Mouse (Mus musculus) hindbrain, embryonic 11.5 days (tissue): ENCODE results near the gene Gsk3b. TPM values are rescaled to one million over a fixed set of nuclear protein-coding genes. Genes with fewer than 3 reads are reported as not detected.

Experiments used
- ATAC-seq: fragments of 200-750 bp; cut with Nextera tagmentation; 2 replicates; pipeline ENCODE4 v1.8.0; 2017; ENCODE audit warnings: mild to moderate bottlenecking, moderate TSS enrichment, moderate library complexity; ENCODE audit not compliant: low FRiP score
- DNase-seq: peaks from one replicate; pipeline ENCODE4 v3.0.0-alpha.2; 2015; ENCODE audit warnings: low spot score
- H3K27ac ChIP-seq: fragments of 300-500 bp; sonication (generic); 2 replicates; pipeline ENCODE4 v1.5.1; 2014; ENCODE audit warnings: mild to moderate bottlenecking, low read depth, low read length
- H3K27me3 ChIP-seq: fragments of 300-500 bp; sonication (generic); 2 replicates; pipeline ENCODE4 v1.6.1; 2014; ENCODE audit warnings: mild to moderate bottlenecking, low read length, moderate library complexity, mixed read lengths; ENCODE audit not compliant: control insufficient read depth, insufficient read depth
- H3K36me3 ChIP-seq: fragments of 300-500 bp; sonication (generic); 2 replicates; pipeline ENCODE4 v1.6.1; 2014; ENCODE audit warnings: mild to moderate bottlenecking, low read length, moderate library complexity, mixed read lengths; ENCODE audit not compliant: control insufficient read depth, insufficient read depth
- H3K4me1 ChIP-seq: fragments of 300-500 bp; sonication (generic); replicated peaks from 2 replicates; pipeline ENCODE4 v1.6.1; 2014; ENCODE audit warnings: low read length, mixed read lengths; ENCODE audit not compliant: control insufficient read depth, insufficient read depth
- H3K4me2 ChIP-seq: fragments of 300-500 bp; sonication (generic); replicated peaks from 2 replicates; pipeline ENCODE4 v1.6.1; 2014; ENCODE audit warnings: mild to moderate bottlenecking, low read depth, low read length
- H3K4me3 ChIP-seq: fragments of 300-500 bp; sonication (generic); 2 replicates; pipeline ENCODE4 v1.5.1; 2014; ENCODE audit warnings: low read depth, low read length
- H3K9ac ChIP-seq: fragments of 300-500 bp; sonication (generic); 2 replicates; pipeline ENCODE4 v1.6.1; 2014; ENCODE audit warnings: low read depth, low read length
- H3K9me3 ChIP-seq: fragments of 300-500 bp; sonication (generic); 2 replicates; pipeline ENCODE4 v1.6.1; 2016; ENCODE audit warnings: low read length; ENCODE audit not compliant: control insufficient read depth
- WGBS: fragments of 180-500 bp; shearing (Covaris S2); extraction: QIAGEN DNeasy Blood & Tissue Kit; methylation state at CpG from one replicate; pipeline ENCODE4 v1.1.7; 2014; 5-methylcytosine and 5-hydroxymethylcytosine counted together
- polyA plus RNA-seq: library from polyadenylated mRNA; unstranded; fragments of >200 nt; fragmentation: Nextera tagmentation; extraction: Ambion mirVana; gene quantifications from 2 replicates; pipeline ENCODE4 v1.2.1, GENCODE M21; 2014

The Gsk3b gene
- polyA plus RNA-seq, 1 experiment from 2014 or later, result 172 TPM

DNA sequence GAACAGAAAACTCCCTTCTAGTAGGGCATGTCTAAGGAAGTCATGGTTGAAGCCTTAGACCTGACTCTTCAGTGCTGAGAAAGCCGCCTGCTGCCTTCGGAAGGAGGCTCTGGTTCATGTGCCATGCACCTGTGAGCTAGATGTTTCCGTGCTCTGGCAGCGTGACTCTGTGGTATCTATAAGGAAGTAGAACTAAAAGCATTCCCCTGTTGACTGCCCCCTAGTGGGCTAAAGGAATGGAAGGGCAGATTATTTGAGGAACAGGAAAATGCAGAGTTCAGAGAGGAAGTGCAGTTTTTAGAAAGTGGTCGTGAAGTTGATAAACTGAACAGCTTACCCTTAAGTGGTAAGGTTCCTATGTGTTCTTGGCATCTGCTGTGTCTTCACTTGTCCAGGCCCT, 150.9 kb downstream of the Gsk3b start:
- peaks cover 5% of the 10 kb centered on the region; the same call in 1 of the 2 replicates for H3K36me3 ChIP-seq
- 84% methylated on average over 5 of the region's 5 CpGs for whole genome bisulfite sequencing
- H3K27ac ChIP-seq, result no peak overlapping the region
- H3K9me3 ChIP-seq, result no peaks in the 10 kb centered on the region
- H3K27me3 ChIP-seq, result no peaks in the 10 kb centered on the region
- H3K4me3 ChIP-seq, result no peak overlapping the region
- ATAC-seq, result no peak
- no peak overlapping the region for H3K4me2 ChIP-seq
- H3K9ac ChIP-seq, result no peak overlapping the region
- H3K4me1 ChIP-seq, result no peaks in the 10 kb centered on the region
- peak; percentile 61 for DNase-seq

DNA sequence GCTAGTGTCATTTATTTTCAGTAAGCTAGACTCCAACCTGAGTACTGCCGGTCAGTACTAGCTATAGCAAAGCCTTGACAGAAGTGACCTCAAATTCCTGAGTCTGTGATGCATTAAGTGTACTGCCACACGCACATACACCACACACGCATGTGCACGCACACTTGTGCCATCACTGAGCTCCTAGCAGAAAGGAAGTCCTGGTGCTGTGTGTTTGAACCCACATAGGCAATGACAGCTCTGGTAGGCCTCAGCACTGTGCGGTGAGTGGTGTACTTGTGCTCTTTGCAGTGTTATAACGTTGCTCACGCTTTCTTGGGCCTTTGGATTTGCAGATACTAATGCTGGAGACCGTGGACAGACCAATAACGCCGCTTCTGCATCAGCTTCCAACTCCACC, 151.4 kb downstream of the Gsk3b start:
- Histone ChIP-seq H3K9ac (no peak overlapping the region), H3K4me2 (no peak overlapping the region), H3K4me1 (no peaks in the 10 kb centered on the region), H3K27ac (no peak overlapping the region), H3K36me3 (peaks cover 5% of the 10 kb centered on the region; the same call in 1 of the 2 replicates), H3K27me3 (no peaks in the 10 kb centered on the region), H3K4me3 (no peak overlapping the region), H3K9me3 (no peaks in the 10 kb centered on the region)
- ATAC-seq (no peak), DNase-seq (no peak)
- 96% methylated on average over 10 of the region's 10 CpGs for WGBS

- no peaks in the 10 kb centered on the region for H3K4me1 ChIP-seq
- ATAC-seq, result no peak
- H3K9ac ChIP-seq, result no peak overlapping the region
- no peaks in the 10 kb centered on the region for H3K9me3 ChIP-seq
- no peak overlapping the region for H3K4me3 ChIP-seq
- no peak overlapping the region for H3K27ac ChIP-seq
- no peaks in the 10 kb centered on the region for H3K27me3 ChIP-seq
- DNase-seq, result no peak
- 93% methylated on average over 6 of the region's 6 CpGs for WGBS
- no peak overlapping the region for H3K4me2 ChIP-seq
- H3K36me3 ChIP-seq, result peaks cover 5% of the 10 kb centered on the region; the same call in 1 of the 2 replicates
Measured at GRCm38 (mm10) chr16:38244111-38244510, 155.3 kb downstream of the Gsk3b start.

GRCm38 (mm10) chr16:38245379-38245778, 156.6 kb downstream of the Gsk3b start:
- Histone ChIP-seq H3K4me2 (no peak overlapping the region), H3K9me3 (no peaks in the 10 kb centered on the region), H3K4me3 (no peak overlapping the region), H3K4me1 (no peaks in the 10 kb centered on the region), H3K36me3 (peaks cover 5% of the 10 kb centered on the region; the same call in 1 of the 2 replicates), H3K9ac (no peak overlapping the region), H3K27me3 (no peaks in the 10 kb centered on the region), H3K27ac (no peak overlapping the region)
- 48% methylated on average over 2 of the region's 2 CpGs for WGBS
- no peak for ATAC-seq
- DNase-seq, result no peak

GRCm38 (mm10) chr16:38245849-38246585, 157.2 kb downstream of the Gsk3b start:
- Histone ChIP-seq H3K36me3 (peaks cover 2% of the 10 kb centered on the region; the same call in 1 of the 2 replicates), H3K4me3 (no peak overlapping the region), H3K27ac (no peak overlapping the region), H3K9ac (no peak overlapping the region), H3K9me3 (no peaks in the 10 kb centered on the region), H3K4me1 (no peaks in the 10 kb centered on the region), H3K27me3 (no peaks in the 10 kb centered on the region), H3K4me2 (no peak overlapping the region)
- 76% methylated on average over 5 of the region's 5 CpGs for WGBS
- DNase-seq, result no peak
- ATAC-seq, result no peak

- Histone ChIP-seq H3K36me3 (no peaks in the 10 kb centered on the region), H3K4me2 (no peak overlapping the region), H3K27ac (no peak overlapping the region), H3K4me1 (no peaks in the 10 kb centered on the region), H3K9me3 (no peaks in the 10 kb centered on the region), H3K4me3 (no peak overlapping the region), H3K9ac (no peak overlapping the region), H3K27me3 (no peaks in the 10 kb centered on the region)
- ATAC-seq (0 out of 2 replicates have a peak, but pooled peaks have one; percentile 25), DNase-seq (no peak)
- WGBS, result 56% methylated on average over 13 of the region's 13 CpGs
Measured at GRCm38 (mm10) chr16:38248331-38248961, 159.6 kb downstream of the Gsk3b start.

DNA sequence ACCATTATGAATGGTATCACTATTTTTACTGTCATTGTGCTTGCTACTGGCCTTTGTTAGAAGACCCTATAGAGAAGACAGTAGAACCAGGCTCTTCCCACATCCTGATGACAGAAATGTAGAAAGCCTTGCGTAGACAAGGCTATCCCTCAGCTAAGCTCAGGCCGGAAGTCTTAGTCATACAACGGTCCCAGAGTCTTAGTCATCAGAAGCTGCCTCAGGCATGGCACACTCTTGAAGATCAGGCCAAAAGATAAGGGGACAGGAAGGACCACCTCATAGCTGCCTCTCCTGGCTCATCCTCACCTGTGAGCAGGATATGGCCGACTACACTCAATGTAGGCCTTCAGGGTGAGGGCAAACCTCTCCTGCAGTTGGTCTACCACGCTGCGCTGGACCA, 161.7 kb downstream of the Gsk3b start:
- no peak for ATAC-seq
- no peak overlapping the region for H3K4me3 ChIP-seq

GRCm38 (mm10) chr16:38254001-38254400, 165.2 kb downstream of the Gsk3b start:
- Histone ChIP-seq H3K4me1 (no peaks in the 10 kb centered on the region), H3K4me3 (no peak overlapping the region), H3K4me2 (no peak overlapping the region), H3K9ac (no peak overlapping the region), H3K9me3 (no peaks in the 10 kb centered on the region), H3K27me3 (no peaks in the 10 kb centered on the region), H3K27ac (no peak overlapping the region), H3K36me3 (no peaks in the 10 kb centered on the region)
- 86% methylated on average over 14 of the region's 14 CpGs for WGBS
- no peak for ATAC-seq
- no peak for DNase-seq

More for the DNA sequence above, 161.7 kb downstream of the Gsk3b start:
- DNase-seq, result no peak
- no peaks in the 10 kb centered on the region for H3K9me3 ChIP-seq
- no peak overlapping the region for H3K4me2 ChIP-seq
- H3K27me3 ChIP-seq, result no peaks in the 10 kb centered on the region
- no peaks in the 10 kb centered on the region for H3K36me3 ChIP-seq
- H3K4me1 ChIP-seq, result no peaks in the 10 kb centered on the region
- H3K9ac ChIP-seq, result no peak overlapping the region
- 94% methylated on average over 6 of the region's 6 CpGs for WGBS
- H3K27ac ChIP-seq, result no peak overlapping the region

DNA sequence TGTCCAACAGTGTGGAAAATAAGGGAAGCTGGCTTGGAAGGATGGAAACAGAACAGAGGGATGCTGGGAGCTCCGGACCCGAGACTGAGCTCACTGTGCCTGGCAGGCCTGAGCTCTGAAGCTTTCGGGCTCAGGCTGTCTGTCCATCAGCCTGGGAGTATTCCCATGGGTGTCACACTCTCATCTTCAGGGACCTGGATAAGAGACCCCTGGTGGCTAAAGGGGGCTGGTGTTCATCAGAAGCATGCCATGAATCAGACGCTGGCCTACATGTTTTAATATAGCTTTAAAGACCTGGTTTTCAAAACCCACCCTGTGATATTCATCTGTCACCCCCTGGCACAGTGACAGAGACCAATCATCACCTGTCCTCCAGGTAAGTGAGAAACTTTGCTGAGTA, 166.3 kb downstream of the Gsk3b start:
- Histone ChIP-seq H3K9ac (no peak overlapping the region), H3K27ac (no peak overlapping the region), H3K9me3 (no peaks in the 10 kb centered on the region), H3K27me3 (no peaks in the 10 kb centered on the region), H3K4me1 (no peaks in the 10 kb centered on the region), H3K4me2 (no peak overlapping the region), H3K4me3 (no peak overlapping the region), H3K36me3 (no peaks in the 10 kb centered on the region)
- DNase-seq (no peak), ATAC-seq (no peak)
- 76% methylated on average over 4 of the region's 4 CpGs for WGBS
